Mouse (Mus musculus): Measurements from ENCODE around the gene Prss36. TPM values are rescaled to one million over a fixed set of nuclear protein-coding genes. Genes with fewer than 3 reads are reported as not detected.

Gene Prss36
- 5.2 and 7.7 TPM in 2 replicates for total RNA-seq (2012; rRNA removed)
- 6.6 and 8.3 TPM in 2 replicates for total RNA-seq (2014; rRNA removed)
- polyA plus RNA-seq (2012; ENCODE audit: insufficient read length, low read depth): 6.1 and 7.8 TPM in 2 replicates

DNA sequence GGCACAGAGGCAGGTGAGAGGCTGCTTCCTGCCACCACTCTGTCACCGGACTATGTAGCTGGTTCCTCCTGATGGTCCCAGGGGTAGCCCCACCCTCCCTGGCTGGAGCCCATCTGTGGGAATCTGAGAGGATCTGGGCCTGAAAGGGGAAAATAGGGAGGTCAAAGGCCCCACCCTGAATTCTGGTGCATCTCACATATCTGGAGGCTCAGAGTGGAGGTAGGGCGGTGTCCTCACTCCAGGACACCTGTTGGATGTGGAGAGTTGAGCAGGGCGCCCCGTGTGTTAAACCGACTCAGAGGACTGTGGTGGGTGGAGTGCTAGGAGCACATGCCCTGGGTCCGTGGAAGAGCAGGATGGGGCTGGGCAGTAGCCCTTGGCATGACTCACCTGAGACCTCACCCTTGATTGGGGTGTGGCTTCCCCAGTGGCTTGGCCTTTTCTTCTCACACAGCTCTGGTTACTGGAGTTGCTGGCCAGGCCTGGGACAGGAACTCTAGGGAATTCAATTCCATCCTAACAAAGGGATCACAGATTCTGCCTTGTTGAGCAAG lies at the start of gene Prss36:
Gene Prss36 (minus strand): TSS at position 256 of the 554 bp plus-strand sequence.
- TF ChIP-seq MAFK (IDR thresholded peaks at IDR 0.05; ENCODE audit: insufficient replicate concordance, low read length) (no peak), ETS1 (conservative IDR thresholded peaks at IDR 0.05; ENCODE audit: low read depth, low read length) (no peak), CHD1 (IDR thresholded peaks at IDR 0.05; ENCODE audit: low read depth, low read length) (no peak), ZNF384 (IDR thresholded peaks at IDR 0.05; ENCODE audit: low read depth, low read length) (no peak), MEF2A (IDR thresholded peaks at IDR 0.05; ENCODE audit: borderline replicate concordance, low read depth, low read length) (no peak), JUN (IDR thresholded peaks at IDR 0.05; ENCODE audit: insufficient read depth, low read depth, low read length) (no peak), E2F4 (IDR thresholded peaks at IDR 0.05; ENCODE audit: insufficient replicate concordance, low read depth, low read length) (no peak), RCOR1 (conservative IDR thresholded peaks at IDR 0.05; ENCODE audit: low read depth, low read length) (no peak), ZKSCAN1 (IDR thresholded peaks at IDR 0.05; ENCODE audit: borderline replicate concordance, low read depth, low read length) (no peak), POLR2AphosphoS2 (IDR thresholded peaks at IDR 0.05; ENCODE audit: low read depth, low read length) (no peak), ZMIZ1 (IDR thresholded peaks at IDR 0.05; ENCODE audit: low read depth, low read length) (no peak)
- dilution Hi-C loops (cut with MboI; ENCODE audit: extremely low pct_ligation_motif_present, extremely low pct_unique_long_range_greater_than_20kb, low sequenced_read_pairs) (no loop called here), in situ Hi-C loops (cut with MboI; ENCODE audit: low pct_ligation_motif_present, low pct_unique_long_range_greater_than_20kb, low sequenced_read_pairs) (no loop called here)
- no peak for DNase-seq (ENCODE audit: extremely low read depth)
- H3K36me3 ChIP-seq (replicated peaks in 1 of 2; ENCODE audit: control insufficient read depth in 1 of 2, insufficient read depth in 1 of 2, low read length in 1 of 2): no peaks in the 10 kb centered on the region
- H3K27me3 ChIP-seq (replicated peaks): peaks cover 69% of the 10 kb centered on the region
- no peaks in the 10 kb centered on the region for H3K9me3 ChIP-seq (replicated peaks; ENCODE audit: low read length)
- H3K4me2 ChIP-seq (ENCODE audit: insufficient read depth, low read depth, poor library complexity, severe bottlenecking): no peak within 1 kb of the TSS
- H3K9ac ChIP-seq (ENCODE audit: insufficient read depth, low read depth): no peak within 1 kb of the TSS
- no peaks in the 10 kb centered on the region for H3K79me2 ChIP-seq (replicated peaks; ENCODE audit: control insufficient read depth, extremely low read depth, insufficient read depth, poor library complexity, severe bottlenecking)
- H3K4me1 ChIP-seq (ENCODE audit: control insufficient read depth in 1 of 2, insufficient read depth in 2 of 2): no peaks in the 10 kb centered on the region
- no peak within 1 kb of the TSS for H3K4me3 ChIP-seq (replicated peaks in 1 of 3; ENCODE audit: low read depth in 2 of 3, low read length in 2 of 3, poor library complexity in 1 of 3)
- H3K27ac ChIP-seq (ENCODE audit: insufficient read depth, low read depth): no peak within 1 kb of the TSS

DNA sequence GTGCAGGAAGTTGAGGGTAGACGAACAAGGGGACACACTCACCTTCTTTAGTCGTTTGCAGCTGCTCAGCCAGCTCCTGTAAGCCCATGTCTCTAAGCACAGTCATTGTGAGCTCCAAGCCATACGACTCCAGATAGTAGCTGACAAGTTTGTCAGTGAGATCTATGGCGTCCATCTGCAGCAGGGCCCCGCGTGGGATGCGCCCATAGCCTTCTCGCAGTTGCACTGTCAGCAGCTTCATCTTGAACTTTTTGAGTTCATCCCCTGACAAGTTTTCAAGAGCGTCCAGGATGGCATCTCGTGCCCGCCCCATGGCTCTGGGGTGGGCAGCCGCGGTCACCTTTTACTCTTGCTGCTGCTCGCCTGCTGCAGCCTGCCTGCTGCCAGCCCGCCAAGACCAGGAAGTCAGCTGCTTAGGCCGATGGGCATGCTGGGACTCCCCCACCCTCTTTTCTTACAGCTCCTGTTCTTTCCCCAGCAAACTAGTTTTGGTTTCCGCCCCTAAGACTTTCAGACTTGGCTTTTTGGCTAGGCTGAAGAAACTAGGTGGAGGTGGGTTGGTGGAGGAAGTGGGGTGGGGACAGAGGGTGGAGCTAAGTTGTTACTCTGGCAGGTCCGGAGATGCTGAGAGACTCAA lies 46.9 kb upstream of the Prss36 start, which contains the start of gene Pycard:
Gene Pycard (minus strand): TSS at position 527 of the 637 bp plus-strand sequence.
- dilution Hi-C loops (cut with MboI; ENCODE audit: extremely low pct_ligation_motif_present, extremely low pct_unique_long_range_greater_than_20kb, low sequenced_read_pairs): no loop called here
- in situ Hi-C loops (cut with MboI; ENCODE audit: low pct_ligation_motif_present, low pct_unique_long_range_greater_than_20kb, low sequenced_read_pairs): loop anchor here (10.0 kb wide), 1 partner anchor 211 kb away; the partner anchor contains the start of gene Cox6a2
- Histone ChIP-seq H3K4me3 (replicated peaks in 1 of 3; ENCODE audit: low read depth in 2 of 3, low read length in 2 of 3, poor library complexity in 1 of 3) (peak within 1 kb of the TSS; percentile 26 to 54 (median 35)), H3K9me3 (replicated peaks; ENCODE audit: low read length) (no peaks in the 10 kb centered on the region), H3K27ac (ENCODE audit: insufficient read depth, low read depth) (0 out of 2 replicates have a peak within 1 kb of the TSS, but pooled peaks have one; percentile 23), H3K36me3 (replicated peaks in 1 of 2; ENCODE audit: control insufficient read depth in 1 of 2, insufficient read depth in 1 of 2, low read length in 1 of 2) (peaks cover 5 to 74% of the 10 kb centered on the region in 2 experiments), H3K4me2 (ENCODE audit: insufficient read depth, low read depth, poor library complexity, severe bottlenecking) (peak within 1 kb of the TSS; percentile 48), H3K4me1 (ENCODE audit: control insufficient read depth in 1 of 2, insufficient read depth in 2 of 2) (peaks cover 2 to 21% of the 10 kb centered on the region in 2 experiments; a peak in 3 of 4 replicates), H3K27me3 (replicated peaks) (no peaks in the 10 kb centered on the region), H3K9ac (ENCODE audit: insufficient read depth, low read depth) (peak within 1 kb of the TSS; percentile 46; the same call in 1 of the 2 replicates), H3K79me2 (replicated peaks; ENCODE audit: control insufficient read depth, extremely low read depth, insufficient read depth, poor library complexity, severe bottlenecking) (no peaks in the 10 kb centered on the region)
- peak; percentile 46 for DNase-seq (ENCODE audit: extremely low read depth)
- TF ChIP-seq E2F4 (IDR thresholded peaks at IDR 0.05; ENCODE audit: insufficient replicate concordance, low read depth, low read length): no peak
- TF ChIP-seq GABPA (IDR thresholded peaks at IDR 0.05; ENCODE audit: insufficient replicate concordance, low read depth, low read length): no peak
- TF ChIP-seq EP300 (IDR thresholded peaks at IDR 0.05; ENCODE audit: low read length): no peak
- TF ChIP-seq ZKSCAN1 (IDR thresholded peaks at IDR 0.05; ENCODE audit: borderline replicate concordance, low read depth, low read length): no peak
- TF ChIP-seq MAX (IDR thresholded peaks at IDR 0.05; ENCODE audit: low read length): no peak
- TF ChIP-seq PAX5 (IDR thresholded peaks at IDR 0.05; ENCODE audit: low read length): no peak
- no peak for TF ChIP-seq NRF1 (IDR thresholded peaks at IDR 0.05; ENCODE audit: low read depth, low read length)
- no peak for TF ChIP-seq CTCF (conservative IDR thresholded peaks at IDR 0.05 in 1 of 2, IDR thresholded peaks at IDR 0.05 in 1 of 2; ENCODE audit: low read depth in 2 of 2, low read length in 2 of 2)
- no peak for TF ChIP-seq JUND (conservative IDR thresholded peaks at IDR 0.05; ENCODE audit: low read depth, low read length)
- TF ChIP-seq USF2 (conservative IDR thresholded peaks at IDR 0.05; ENCODE audit: low read depth, low read length): no peak
- peak; percentile 58; the same call in 1 of the 2 replicates for TF ChIP-seq MXI1 (IDR thresholded peaks at IDR 0.05; ENCODE audit: low read depth, low read length)
- no peak for TF ChIP-seq MAFK (IDR thresholded peaks at IDR 0.05; ENCODE audit: insufficient replicate concordance, low read length)
- peak; percentile 16; the same call in 1 of the 2 replicates for TF ChIP-seq USF1 (IDR thresholded peaks at IDR 0.05; ENCODE audit: low read depth, low read length)
- TF ChIP-seq ELF1 (IDR thresholded peaks at IDR 0.05; ENCODE audit: low read depth, low read length): peak; percentile 92
- TF ChIP-seq RCOR1 (conservative IDR thresholded peaks at IDR 0.05; ENCODE audit: low read depth, low read length): no peak
- no peak for TF ChIP-seq RAD21 (IDR thresholded peaks at IDR 0.05; ENCODE audit: low read depth, low read length)
- TF ChIP-seq BHLHE40 (IDR thresholded peaks at IDR 0.05; ENCODE audit: low read depth, low read length): 0 out of 2 replicates have a peak, but pooled peaks have one; percentile 19
- no peak for TF ChIP-seq SMC3 (IDR thresholded peaks at IDR 0.05; ENCODE audit: low read depth, low read length)
- TF ChIP-seq MAZ (IDR thresholded peaks at IDR 0.05; ENCODE audit: low read depth, low read length): peak; percentile 69; the same call in 1 of the 2 replicates
- no peak for TF ChIP-seq UBTF (IDR thresholded peaks at IDR 0.05; ENCODE audit: low read depth, low read length)
- TF ChIP-seq CHD1 (IDR thresholded peaks at IDR 0.05; ENCODE audit: low read depth, low read length): no peak
- no peak for TF ChIP-seq KAT2A (IDR thresholded peaks at IDR 0.05; ENCODE audit: insufficient replicate concordance, low read length)
- no peak for TF ChIP-seq ZNF384 (IDR thresholded peaks at IDR 0.05; ENCODE audit: low read depth, low read length)
- TF ChIP-seq POLR2A (IDR thresholded peaks at IDR 0.05; ENCODE audit: low read depth, low read length): peak; percentile 59
